Comparison of ENCODE assay signal across 9 mouse cellular contexts in the genomic region with DNA sequence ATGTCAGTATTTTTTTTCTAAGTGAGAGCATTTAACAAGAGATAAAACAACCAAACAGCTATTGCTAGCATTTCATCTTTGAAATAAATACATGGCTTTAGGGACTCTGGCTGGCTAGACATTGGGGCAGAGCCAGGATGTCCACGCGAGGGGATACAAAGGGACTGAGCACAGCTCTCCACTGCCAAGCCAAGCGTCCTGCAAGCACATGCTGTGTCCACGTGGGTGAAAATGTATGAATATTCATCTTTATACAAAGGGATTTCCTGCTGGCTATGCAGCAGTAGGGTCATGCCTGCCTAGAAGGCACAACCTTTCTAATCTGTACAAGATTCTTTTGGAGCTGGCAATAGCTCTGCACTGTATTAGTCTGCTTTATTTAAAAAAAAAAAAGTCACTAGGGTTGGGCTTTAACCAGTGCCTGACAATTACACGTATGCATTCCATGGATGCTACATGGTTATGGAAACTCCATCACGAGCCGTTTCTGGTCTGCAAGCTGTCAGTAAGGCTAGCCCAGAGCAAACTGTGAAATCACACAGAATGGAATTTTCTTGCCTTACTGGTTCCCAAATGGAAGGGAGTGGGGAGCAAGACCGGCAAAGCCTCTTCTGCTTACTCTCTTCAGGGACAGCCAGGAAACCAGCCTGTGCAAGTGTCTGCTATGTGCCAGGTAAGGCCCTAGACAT. TPM values are rescaled to one million over a fixed set of nuclear protein-coding genes. Genes with fewer than 3 reads are reported as not detected.
DNase-seq lines count a peak whose midpoint lies in the region; ATAC-seq and TF ChIP-seq lines count a peak whose summit lies in the region.
"Had no signal": no experiment of that assay in that cellular context is flagged by ENCODE, and none has a peak within 500 bp of the region (broad histone marks: within the 10 kb centered on the region; RNA-seq: fewer than 3 reads in every experiment).

No protein-coding gene starts in this region.

- H3K36me3 ChIP-seq in forebrain, postnatal 0 days (ENCODE audit: insufficient read depth) = no peaks in the 10 kb centered on the region
- no peaks in the 10 kb centered on the region for H3K36me3 ChIP-seq in midbrain, embryonic 15.5 days (replicated peaks)
- H3K36me3 ChIP-seq in intestine, embryonic 15.5 days = no peaks in the 10 kb centered on the region

- peak overlapping the region; percentile 50; the same call in 1 of the 2 replicates for H3K27ac ChIP-seq in forebrain, postnatal 0 days (ENCODE audit: low read depth, low read length)
- peak overlapping the region; percentile 53; the same call in 1 of the 2 replicates for H3K27ac ChIP-seq in midbrain, embryonic 15.5 days
- H3K27ac ChIP-seq in intestine, embryonic 15.5 days = no peak overlapping the region

- peak; percentile 18 for DNase-seq in layer of hippocampus, adult 11-12 months (ENCODE audit: low spot score)
- DNase-seq in layer of hippocampus, adult 9-10 months (ENCODE audit: low spot score) = no peak
- DNase-seq in brain, adult 2 months (ENCODE audit: low read depth, low spot score) = peak; percentile 51
- DNase-seq in forebrain, postnatal 0 days = peak; percentile 59
- DNase-seq in spleen, postnatal 10 days (ENCODE audit: low spot score in 2 of 2) = no peak
- DNase-seq: heart, postnatal 4 days had no signal

- peaks cover 17% of the 10 kb centered on the region for H3K4me1 ChIP-seq in forebrain, postnatal 0 days (ENCODE audit: insufficient read depth)
- H3K4me1 ChIP-seq in midbrain, embryonic 15.5 days = peaks cover 23% of the 10 kb centered on the region
- H3K4me1 ChIP-seq in intestine, embryonic 15.5 days (replicated peaks) = no peaks in the 10 kb centered on the region

- no peak overlapping the region for H3K4me3 ChIP-seq in forebrain, postnatal 0 days (ENCODE audit: low read depth, low read length)
- H3K4me3 ChIP-seq in midbrain, embryonic 15.5 days = no peak overlapping the region
- no peak overlapping the region for H3K4me3 ChIP-seq in intestine, embryonic 15.5 days (replicated peaks)

- TF ChIP-seq CTCF in forebrain, postnatal 0 days (IDR thresholded peaks at IDR 0.05; ENCODE audit: low read depth) = no peak

- H3K9me3 ChIP-seq in forebrain, postnatal 0 days (ENCODE audit: low read length) = no peaks in the 10 kb centered on the region
- H3K9me3 ChIP-seq in midbrain, embryonic 15.5 days = no peaks in the 10 kb centered on the region
- no peaks in the 10 kb centered on the region for H3K9me3 ChIP-seq in intestine, embryonic 15.5 days

- H3K9ac ChIP-seq in forebrain, postnatal 0 days = no peak overlapping the region
- no peak overlapping the region for H3K9ac ChIP-seq in midbrain, embryonic 15.5 days
- no peak overlapping the region for H3K9ac ChIP-seq in intestine, embryonic 15.5 days

- no peaks in the 10 kb centered on the region for H3K27me3 ChIP-seq in forebrain, postnatal 0 days (ENCODE audit: insufficient read depth, low read length)
- H3K27me3 ChIP-seq in midbrain, embryonic 15.5 days (replicated peaks) = no peaks in the 10 kb centered on the region
- no peaks in the 10 kb centered on the region for H3K27me3 ChIP-seq in intestine, embryonic 15.5 days (replicated peaks)

- 19% methylated on average over 8 of the region's 8 CpGs for WGBS in forebrain, postnatal 0 days
- WGBS in midbrain, embryonic 15.5 days = 19% methylated on average over 8 of the region's 8 CpGs
- 56% methylated on average over 8 of the region's 8 CpGs for WGBS in intestine, embryonic 15.5 days

- peak overlapping the region; percentile 10; the same call in 1 of the 2 replicates for H3K4me2 ChIP-seq in forebrain, postnatal 0 days (ENCODE audit: low read depth)
- H3K4me2 ChIP-seq in midbrain, embryonic 15.5 days = no peak overlapping the region
- H3K4me2 ChIP-seq in intestine, embryonic 15.5 days (replicated peaks) = no peak overlapping the region

- ATAC-seq in forebrain, postnatal 0 days = peak; percentile 70
- peak; percentile 69 for ATAC-seq in midbrain, embryonic 15.5 days (replicated peaks)
- ATAC-seq in intestine, embryonic 15.5 days = no peak
- ATAC-seq: lung, postnatal 0 days had no signal

RNA-seq across cellular contexts. Expression of a gene that starts 17.7 kb away (rescaled TPM):
- 37.7 and 41.4 TPM in 2 replicates for total RNA-seq in forebrain, postnatal 0 days (2014; rRNA removed)
- 42.5 and 55.1 TPM in 2 replicates for polyA plus RNA-seq in forebrain, postnatal 0 days (2015; fragmentation: Nextera tagmentation; extraction: Ambion mirVana)
- 54.3 and 57.5 TPM in 2 replicates for polyA plus RNA-seq in midbrain, embryonic 15.5 days (2015; fragmentation: Nextera tagmentation; extraction: Ambion mirVana)
- 125 and 137 TPM in 2 replicates for polyA plus RNA-seq in intestine, embryonic 15.5 days (2015; fragmentation: Nextera tagmentation; extraction: Ambion mirVana)

Comparison
In these comparisons a context has a peak if more than half of its experiments do, and no peak if none do; other contexts are left out.
1. DNase-seq: peak in layer of hippocampus, adult 11-12 months (single experiment), brain, adult 2 months (single experiment) and forebrain, postnatal 0 days (single experiment); none in layer of hippocampus, adult 9-10 months (single experiment) and spleen, postnatal 10 days (0 of 2).